Comparison of ENCODE assay signal across 9 mouse cellular contexts in the genomic region with DNA sequence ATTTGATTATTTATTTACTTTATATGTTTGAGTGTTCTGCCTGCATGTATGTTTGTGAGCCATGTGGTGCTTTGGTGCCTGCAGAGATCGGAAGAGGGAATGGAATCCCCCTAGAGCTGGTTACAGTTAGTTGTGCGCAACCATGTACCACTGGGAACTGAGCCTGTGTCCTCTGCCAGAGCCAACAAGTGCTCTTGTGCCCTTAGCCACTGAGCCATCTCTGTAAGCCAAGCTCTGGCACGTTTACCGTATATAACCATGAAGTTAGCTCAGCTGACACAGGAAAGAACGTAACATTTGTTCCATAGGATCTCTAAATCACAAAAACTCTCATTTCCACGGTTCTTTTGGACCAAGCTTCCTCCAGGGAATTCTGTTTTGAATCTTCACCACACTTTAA. TPM values are rescaled to one million over a fixed set of nuclear protein-coding genes. Genes with fewer than 3 reads are reported as not detected.
DNase-seq lines count a peak whose midpoint lies in the region; ATAC-seq and TF ChIP-seq lines count a peak whose summit lies in the region.
"Had no signal": no experiment of that assay in that cellular context is flagged by ENCODE, and none has a peak within 500 bp of the region (broad histone marks: within the 10 kb centered on the region; RNA-seq: fewer than 3 reads in every experiment).

No protein-coding gene starts in this region.

- no peaks in the 10 kb centered on the region for H3K9me3 ChIP-seq in heart, embryonic 11.5 days (replicated peaks; ENCODE audit: control insufficient read depth, low read length)
- H3K9me3 ChIP-seq in midbrain, embryonic 12.5 days: no peaks in the 10 kb centered on the region
- no peaks in the 10 kb centered on the region for H3K9me3 ChIP-seq in midbrain, postnatal 0 days (ENCODE audit: low read length)
- no peaks in the 10 kb centered on the region for H3K9me3 ChIP-seq in heart, postnatal 0 days (replicated peaks; ENCODE audit: control insufficient read depth, low read length)
- no peaks in the 10 kb centered on the region for H3K9me3 ChIP-seq in liver, postnatal 0 days (ENCODE audit: low read length)

- no peak for TF ChIP-seq EP300 in heart, postnatal 0 days (IDR thresholded peaks at IDR 0.05; ENCODE audit: low read depth)
- no peak for TF ChIP-seq EP300 in liver, postnatal 0 days (IDR thresholded peaks at IDR 0.05; ENCODE audit: low read depth)

- intact Hi-C loops in heart, postnatal 14 days (cut with DNase I): loop anchor here (10.0 kb wide), 1 partner anchor 135 kb away; no protein-coding TSS in a partner anchor

- H3K27ac ChIP-seq in heart, embryonic 11.5 days (ENCODE audit: low read depth, low read length): no peak overlapping the region
- no peak overlapping the region for H3K27ac ChIP-seq in midbrain, embryonic 12.5 days (replicated peaks)
- no peak overlapping the region for H3K27ac ChIP-seq in midbrain, postnatal 0 days (ENCODE audit: low read depth, low read length)
- H3K27ac ChIP-seq in heart, postnatal 0 days (ENCODE audit: low read depth): peak overlapping the region; percentile 94; the same call in 1 of the 2 replicates
- H3K27ac ChIP-seq in liver, postnatal 0 days (ENCODE audit: low read depth): no peak overlapping the region

- peaks cover 15% of the 10 kb centered on the region for H3K4me1 ChIP-seq in heart, embryonic 11.5 days (ENCODE audit: control insufficient read depth, insufficient read depth, low read length)
- H3K4me1 ChIP-seq in midbrain, embryonic 12.5 days: peaks cover 21% of the 10 kb centered on the region
- 0 out of 2 replicates have a peak, but pooled peaks cover 7% of the 10 kb centered on the region for H3K4me1 ChIP-seq in midbrain, postnatal 0 days (ENCODE audit: insufficient read depth, low read length)
- peaks cover 20% of the 10 kb centered on the region for H3K4me1 ChIP-seq in heart, postnatal 0 days (ENCODE audit: control insufficient read depth, insufficient read depth)
- peaks cover 27% of the 10 kb centered on the region for H3K4me1 ChIP-seq in liver, postnatal 0 days (ENCODE audit: insufficient read depth)

- H3K4me3 ChIP-seq in heart, embryonic 11.5 days (ENCODE audit: low read depth, low read length): no peak overlapping the region
- H3K4me3 ChIP-seq in midbrain, embryonic 12.5 days: no peak overlapping the region
- no peak overlapping the region for H3K4me3 ChIP-seq in midbrain, postnatal 0 days (ENCODE audit: low read depth, low read length)
- H3K4me3 ChIP-seq in heart, postnatal 0 days (ENCODE audit: low read depth, low read length): no peak overlapping the region
- H3K4me3 ChIP-seq in liver, postnatal 0 days (ENCODE audit: low read depth, low read length): 0 out of 2 replicates have a peak overlapping the region, but pooled peaks have one; percentile 76

- H3K27me3 ChIP-seq in heart, embryonic 11.5 days (ENCODE audit: control insufficient read depth, insufficient read depth, low read length): no peaks in the 10 kb centered on the region
- peaks cover 17% of the 10 kb centered on the region for H3K27me3 ChIP-seq in midbrain, embryonic 12.5 days
- no peaks in the 10 kb centered on the region for H3K27me3 ChIP-seq in midbrain, postnatal 0 days (ENCODE audit: insufficient read depth, low read length)
- H3K27me3 ChIP-seq in heart, postnatal 0 days (ENCODE audit: control insufficient read depth, insufficient read depth, low read length): no peaks in the 10 kb centered on the region
- H3K27me3 ChIP-seq in liver, postnatal 0 days (ENCODE audit: insufficient read depth, low read length): no peaks in the 10 kb centered on the region

- TF ChIP-seq CTCF in midbrain, postnatal 0 days (IDR thresholded peaks at IDR 0.05): no peak
- TF ChIP-seq CTCF in heart, postnatal 0 days (IDR thresholded peaks at IDR 0.05; ENCODE audit: low read depth): no peak
- TF ChIP-seq CTCF in liver, postnatal 0 days (IDR thresholded peaks at IDR 0.05; ENCODE audit: low read depth): no peak

- no peak for DNase-seq in heart, postnatal 14 days
- DNase-seq in midbrain, postnatal 0 days (ENCODE audit: low spot score): no peak
- no peak for DNase-seq in heart, postnatal 0 days (ENCODE audit: low spot score)
- no peak for DNase-seq in liver, postnatal 0 days
- DNase-seq in frontal cortex, postnatal 10 days (ENCODE audit: low spot score in 2 of 2): no peak
- DNase-seq in thymus, postnatal 14 days: no peak

- peak overlapping the region; percentile 95 for H3K4me2 ChIP-seq in heart, embryonic 11.5 days
- H3K4me2 ChIP-seq in midbrain, embryonic 12.5 days (replicated peaks): peak overlapping the region; percentile 81; the same call in 1 of the 2 replicates
- H3K4me2 ChIP-seq in midbrain, postnatal 0 days (ENCODE audit: low read depth, low read length, poor library complexity, severe bottlenecking): no peak overlapping the region
- peak overlapping the region; percentile 76; the same call in 1 of the 2 replicates for H3K4me2 ChIP-seq in heart, postnatal 0 days (ENCODE audit: low read depth, low read length)
- peak overlapping the region; percentile 97 for H3K4me2 ChIP-seq in liver, postnatal 0 days (ENCODE audit: low read depth, low read length)

- H3K36me3 ChIP-seq in heart, embryonic 11.5 days (ENCODE audit: control insufficient read depth, insufficient read depth, low read length): peaks cover 11% of the 10 kb centered on the region
- H3K36me3 ChIP-seq in midbrain, embryonic 12.5 days: peaks cover 37% of the 10 kb centered on the region
- peaks cover 23% of the 10 kb centered on the region; the same call in 1 of the 2 replicates for H3K36me3 ChIP-seq in midbrain, postnatal 0 days (ENCODE audit: insufficient read depth, low read length)
- peaks cover 43% of the 10 kb centered on the region for H3K36me3 ChIP-seq in heart, postnatal 0 days (replicated peaks; ENCODE audit: control insufficient read depth, insufficient read depth, low read length)
- H3K36me3 ChIP-seq in liver, postnatal 0 days (replicated peaks; ENCODE audit: insufficient read depth, low read length): peaks cover 40% of the 10 kb centered on the region

- no peak overlapping the region for H3K9ac ChIP-seq in heart, embryonic 11.5 days (ENCODE audit: low read depth, low read length)
- no peak overlapping the region for H3K9ac ChIP-seq in midbrain, embryonic 12.5 days (replicated peaks)
- H3K9ac ChIP-seq in midbrain, postnatal 0 days (replicated peaks; ENCODE audit: low read length, poor library complexity, severe bottlenecking): no peak overlapping the region
- H3K9ac ChIP-seq in heart, postnatal 0 days (replicated peaks; ENCODE audit: low read depth, low read length): no peak overlapping the region
- no peak overlapping the region for H3K9ac ChIP-seq in liver, postnatal 0 days (replicated peaks)

- no peak for ATAC-seq in heart, embryonic 11.5 days (replicated peaks; ENCODE audit: insufficient number of reproducible peaks, low FRiP score, low TSS enrichment)
- no peak for ATAC-seq in midbrain, embryonic 12.5 days (ENCODE audit: low FRiP score, low read depth)
- ATAC-seq in midbrain, postnatal 0 days (ENCODE audit: low FRiP score): no peak
- ATAC-seq in heart, postnatal 0 days (ENCODE audit: insufficient read depth, low read depth): no peak
- no peak for ATAC-seq in liver, postnatal 0 days
- ATAC-seq: intestine, embryonic 16.5 days had no signal

- 82% methylated on average over 6 of the region's 6 CpGs for WGBS in heart, embryonic 11.5 days (ENCODE audit: insufficient replicate concordance)
- WGBS in midbrain, embryonic 12.5 days: 92% methylated on average over 6 of the region's 6 CpGs
- 84% methylated on average over 6 of the region's 6 CpGs for WGBS in midbrain, postnatal 0 days
- WGBS in heart, postnatal 0 days: 71% methylated on average over 6 of the region's 6 CpGs
- WGBS in liver, postnatal 0 days (ENCODE audit: insufficient replicate concordance): 87% methylated on average over 6 of the region's 6 CpGs

RNA-seq across cellular contexts. Expression of gene Degs1, which starts 2.6 kb away (rescaled TPM):
- polyA plus RNA-seq in heart, embryonic 11.5 days (2014; fragmentation: Nextera tagmentation; extraction: Ambion mirVana): 157 and 171 TPM in 2 replicates
- 10 to 100 TPM; 68.1 to 73.2 TPM for total RNA-seq in heart, postnatal 14 days (2021)
- polyA plus RNA-seq in midbrain, embryonic 12.5 days (2016; fragmentation: Nextera tagmentation; extraction: Ambion mirVana): 60.5 and 62.3 TPM in 2 replicates
- total RNA-seq in midbrain, postnatal 0 days (2014; rRNA removed): 83.0 and 97.7 TPM in 2 replicates
- 107 and 112 TPM in 2 replicates for polyA plus RNA-seq in midbrain, postnatal 0 days (2015; fragmentation: Nextera tagmentation; extraction: Ambion mirVana)
- total RNA-seq in heart, postnatal 0 days (2014; rRNA removed; ENCODE audit: low replicate concordance): 214 and 218 TPM in 2 replicates
- polyA plus RNA-seq in heart, postnatal 0 days (2015; fragmentation: Nextera tagmentation; extraction: Ambion mirVana): 188 and 190 TPM in 2 replicates
- 96.4 and 96.8 TPM in 2 replicates for polyA plus RNA-seq in liver, postnatal 0 days (2015; fragmentation: Nextera tagmentation; extraction: Ambion mirVana)
